Mouse (Mus musculus): Measurements from ENCODE around the gene Rab3d.

Gene Rab3d

DNA sequence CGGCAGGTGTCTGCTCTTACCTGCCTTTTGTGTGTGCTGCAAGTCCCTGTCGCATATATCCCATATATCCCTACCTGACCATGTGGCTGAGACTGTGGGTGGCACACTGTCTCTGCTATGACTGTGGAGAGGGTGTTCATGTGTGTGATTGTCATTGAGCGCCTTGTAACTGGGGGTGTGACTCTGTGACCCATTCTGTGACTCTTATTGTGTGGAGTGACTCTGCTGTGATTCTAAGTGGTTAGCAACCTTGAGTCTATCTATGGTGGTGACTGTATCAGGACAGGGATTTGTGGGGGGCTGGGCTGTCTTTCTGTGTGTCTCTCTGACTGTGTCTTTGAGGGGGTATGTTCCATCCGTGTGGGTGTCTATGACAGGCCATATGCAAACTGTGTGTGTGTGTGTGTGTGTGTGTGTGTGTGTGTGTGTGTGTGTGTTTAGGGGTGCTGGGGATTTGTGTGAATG lies 19.8 kb upstream of the Rab3d start:
- DNase-seq (ENCODE audit: low read depth) = no peak

DNA sequence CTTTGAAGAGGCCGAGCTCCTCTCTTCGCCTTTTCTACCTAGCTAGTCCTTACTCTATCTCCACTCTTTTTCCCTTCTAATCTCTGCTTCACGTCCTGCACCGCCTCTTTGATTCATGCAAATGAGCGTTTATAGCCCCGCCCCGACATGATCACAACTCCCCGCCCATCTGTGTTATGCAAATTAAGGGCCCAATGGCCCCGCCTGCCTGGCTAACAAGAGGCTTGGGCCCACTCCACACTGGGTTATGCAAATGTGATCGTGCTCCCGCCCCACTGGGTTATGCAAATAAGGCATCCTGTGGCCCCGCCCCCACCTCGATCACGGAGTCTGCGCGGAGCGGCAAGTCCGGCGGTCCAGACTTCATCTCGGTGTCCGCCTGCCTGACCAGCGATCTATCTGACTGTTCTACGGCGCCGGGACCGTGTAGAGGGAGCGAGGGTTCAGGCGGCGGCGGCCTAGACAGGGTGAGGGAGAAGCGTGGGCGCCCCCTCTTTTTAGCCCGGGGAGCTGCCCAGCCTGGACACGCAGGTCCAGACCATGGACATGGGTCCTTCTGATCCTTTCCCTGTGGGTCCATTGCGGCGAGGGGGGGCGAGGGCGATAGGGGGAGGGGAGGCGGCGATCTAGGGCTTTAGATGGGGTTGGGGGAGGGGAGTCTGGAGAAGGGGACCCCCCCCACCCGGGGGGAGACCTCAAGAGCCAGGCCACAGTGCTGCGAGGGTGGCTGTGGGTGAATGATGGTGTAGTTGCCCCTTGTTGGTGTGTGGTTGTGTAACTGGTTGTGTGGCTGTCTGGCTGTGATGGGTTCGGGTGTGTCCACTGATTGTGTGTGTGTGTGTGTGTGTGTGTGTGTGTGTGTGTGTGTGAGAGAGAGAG lies 18.9 kb upstream of the Rab3d start, which contains the start of gene Plppr2:
Gene Plppr2 (plus strand): TSS at position 342 of the 879 bp plus-strand sequence.
- DNase-seq (ENCODE audit: low read depth) = peak; percentile 83

DNA sequence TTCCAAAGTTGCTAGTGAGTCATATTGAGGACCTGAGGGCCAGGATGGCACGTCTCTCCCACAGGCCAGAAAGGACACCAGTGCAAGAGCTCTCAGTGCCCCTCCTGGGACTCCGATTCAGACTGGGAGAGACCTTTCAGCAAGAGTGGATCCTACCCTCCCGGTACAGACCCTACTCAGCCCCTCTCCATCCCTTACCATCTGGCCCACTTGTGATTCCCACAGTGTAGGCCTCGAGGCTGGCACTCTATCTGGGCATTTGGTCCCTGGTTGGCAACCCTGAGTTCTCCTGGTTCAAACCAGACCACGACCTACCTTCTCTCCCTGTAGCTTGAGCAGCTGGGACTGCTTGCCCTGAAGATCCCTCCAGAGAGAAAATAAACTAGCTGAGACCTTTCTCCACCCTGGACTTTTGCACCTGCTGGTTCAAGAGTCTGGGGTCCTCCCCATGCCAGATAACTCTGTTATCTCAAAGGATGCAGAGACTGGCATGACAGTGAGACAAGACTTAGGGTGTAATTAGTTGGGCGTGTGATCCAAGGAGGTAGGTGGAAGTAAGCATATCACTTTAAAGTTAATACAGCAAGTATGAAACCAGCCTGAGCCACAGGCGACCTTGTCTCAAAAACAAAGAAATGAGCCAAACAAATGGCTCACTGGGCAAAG lies 17.6 kb upstream of the Rab3d start:
- DNase-seq (ENCODE audit: low read depth) = no peak

DNA sequence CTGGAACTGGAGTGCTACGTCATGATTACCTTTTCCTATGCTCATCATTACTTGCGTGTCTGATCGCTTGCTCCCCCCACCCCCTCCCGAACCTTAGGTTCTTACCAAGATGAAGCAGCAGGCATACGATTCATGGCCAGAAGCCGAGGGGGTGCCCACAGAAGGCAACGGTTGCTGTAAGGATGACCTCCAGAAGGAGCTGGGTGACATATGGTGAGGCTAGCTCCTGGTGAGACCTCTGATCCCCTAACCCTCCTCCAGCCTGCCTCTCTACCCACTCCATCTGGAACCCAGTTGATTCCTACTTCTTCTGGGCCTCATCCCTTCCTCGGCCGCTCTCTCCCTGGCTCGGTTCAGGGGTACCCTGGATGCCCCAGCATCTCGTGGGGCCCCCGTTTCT lies 16.0 kb upstream of the Rab3d start:
- DNase-seq (ENCODE audit: low read depth) = no peak

DNA sequence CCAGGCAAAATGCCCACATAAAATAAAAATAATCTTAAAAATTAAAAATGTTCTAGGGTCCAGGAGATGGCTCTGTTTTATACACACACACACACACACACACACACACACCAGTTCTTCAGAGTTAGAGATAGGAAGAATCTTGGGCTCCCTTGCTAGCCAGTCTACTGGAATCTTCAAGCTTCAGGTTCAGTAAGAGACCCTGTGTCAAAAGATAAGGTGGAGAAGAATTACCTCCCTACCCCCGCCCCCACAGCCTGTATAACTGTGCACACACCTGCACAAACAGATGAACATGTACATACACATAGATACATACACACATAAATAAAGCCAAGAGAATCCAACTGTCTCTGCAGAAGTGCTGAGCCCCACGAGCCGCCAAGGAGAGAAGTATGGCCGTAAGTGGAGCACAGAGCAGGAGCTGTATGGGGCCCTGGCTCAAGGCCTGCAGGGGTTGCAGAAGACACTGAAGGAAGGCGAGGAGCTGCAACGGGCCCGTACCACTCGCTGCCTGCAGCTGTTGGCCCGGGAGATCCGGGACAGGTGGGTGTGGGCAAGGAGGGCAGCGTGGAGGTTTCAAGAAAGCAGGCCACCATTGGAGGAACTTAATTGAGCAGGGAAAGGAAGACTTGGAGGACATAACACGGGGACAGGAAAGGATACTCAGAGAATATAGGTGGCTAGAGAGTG lies 14.6 kb upstream of the Rab3d start:
- no peak for DNase-seq (ENCODE audit: low read depth)

DNA sequence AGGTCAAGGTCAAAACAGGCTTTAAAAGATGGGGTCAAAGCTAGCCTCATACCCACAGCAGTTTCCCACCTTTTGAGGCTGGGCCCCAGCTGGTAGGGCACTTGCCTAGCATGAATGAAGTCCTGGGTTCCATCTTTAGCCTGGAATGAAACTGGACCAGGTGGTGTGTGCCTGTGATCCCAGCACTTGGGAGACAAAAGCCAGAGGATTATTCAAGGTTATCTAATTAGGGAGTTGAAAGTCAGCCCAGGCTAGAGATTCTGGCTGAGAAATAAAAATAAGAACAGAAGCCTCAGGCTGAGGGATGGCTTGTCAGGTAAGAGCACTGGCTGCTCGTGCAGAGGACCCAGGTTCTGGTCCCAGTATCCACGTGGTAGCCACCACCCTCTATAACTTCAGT lies 14.0 kb upstream of the Rab3d start:
- DNase-seq (ENCODE audit: low read depth) = no peak

DNA sequence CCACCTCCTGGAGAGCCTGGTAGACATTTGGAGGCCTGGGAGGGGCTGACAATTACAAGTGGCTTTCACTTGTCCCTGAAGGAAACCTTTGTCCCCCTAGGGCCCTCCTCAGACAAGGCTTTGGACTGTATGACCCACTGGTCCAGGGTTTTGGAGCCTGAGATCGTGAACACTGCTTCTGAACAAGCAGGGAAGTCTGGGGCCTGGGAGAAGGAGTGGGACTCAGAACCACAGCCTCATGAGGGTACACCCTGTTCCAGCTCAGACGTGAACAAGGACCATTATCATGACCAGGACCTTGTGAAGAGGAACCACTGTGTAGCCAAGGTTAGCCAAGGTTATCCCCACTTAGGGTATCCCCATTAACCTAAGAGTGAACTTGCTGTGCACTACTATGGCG lies 11.2 kb upstream of the Rab3d start:
- DNase-seq (ENCODE audit: low read depth) = no peak

DNA sequence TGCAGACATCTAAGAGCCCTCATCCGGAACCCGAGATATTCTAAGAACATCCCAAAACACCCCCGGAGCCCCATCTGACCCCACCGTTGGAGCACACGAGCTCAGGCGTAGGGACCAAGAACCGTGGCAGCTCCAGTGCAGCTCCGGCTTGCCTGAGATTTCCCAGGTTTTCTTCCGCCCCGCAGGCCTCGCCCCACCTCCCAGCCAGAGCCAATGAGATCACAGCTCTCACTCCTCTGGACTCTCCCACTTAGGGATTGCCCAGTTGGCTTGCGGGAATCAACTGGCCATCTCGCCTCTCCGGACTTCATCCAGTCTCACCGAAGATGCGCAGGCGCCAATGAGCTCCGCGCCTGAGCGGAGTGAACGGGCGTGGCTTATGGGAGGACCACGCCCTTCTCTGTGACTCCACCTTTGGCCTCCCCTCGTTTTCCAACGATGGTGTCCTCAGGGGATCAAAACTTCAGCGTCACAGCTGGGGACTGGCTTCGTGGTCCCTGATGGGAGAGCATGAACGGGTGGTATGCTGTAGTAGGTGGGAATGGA lies 9.3 kb upstream of the Rab3d start, which contains the start of the genes Ccdc159 and Tmem205:
Gene Ccdc159 (plus strand): TSS at position 264 of the 546 bp plus-strand sequence.
Gene Tmem205 (minus strand): TSS at position 349 of the 546 bp plus-strand sequence.
- no peak for DNase-seq (ENCODE audit: low read depth)

DNA sequence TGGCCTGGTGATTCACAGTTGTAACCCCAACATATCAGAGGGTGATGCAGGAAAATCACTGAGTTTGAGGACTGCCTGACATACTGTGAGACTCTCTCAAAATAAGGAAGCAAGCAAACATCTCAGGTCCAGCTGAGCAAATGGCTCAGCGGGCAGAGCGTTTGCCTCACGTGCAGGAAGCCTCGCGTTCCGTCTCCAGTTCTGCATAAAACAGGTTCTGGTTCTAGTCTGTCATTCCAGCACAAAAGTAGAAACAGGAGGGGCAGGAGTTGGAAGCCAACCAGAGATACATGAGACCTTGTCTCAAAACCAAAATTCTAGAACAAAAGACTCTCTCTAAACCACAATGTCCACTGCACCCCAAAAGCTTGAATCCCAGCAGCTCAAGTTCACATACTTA lies 8.8 kb upstream of the Rab3d start:
- no peak for DNase-seq (ENCODE audit: low read depth)

DNA sequence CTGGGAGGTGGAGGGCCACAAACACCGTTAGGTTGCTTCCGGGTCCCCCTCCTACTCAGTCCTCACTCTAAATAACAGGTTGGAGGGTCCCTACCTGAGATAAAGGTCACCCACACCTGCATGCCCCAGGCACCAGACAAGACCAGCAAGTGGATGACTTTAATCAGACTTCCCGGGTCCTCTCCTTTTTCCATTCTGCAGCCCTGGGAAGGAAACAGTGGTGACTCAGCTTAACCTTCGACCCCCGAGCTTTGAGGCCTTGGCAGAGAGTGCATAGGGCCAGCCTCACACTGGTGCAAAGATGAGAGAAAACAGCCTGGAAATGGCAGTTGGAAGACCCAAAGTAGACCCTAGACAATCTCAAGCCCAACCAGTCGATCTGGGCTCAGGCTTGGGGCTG lies 8.2 kb upstream of the Rab3d start:
- DNase-seq (ENCODE audit: low read depth) = no peak

DNA sequence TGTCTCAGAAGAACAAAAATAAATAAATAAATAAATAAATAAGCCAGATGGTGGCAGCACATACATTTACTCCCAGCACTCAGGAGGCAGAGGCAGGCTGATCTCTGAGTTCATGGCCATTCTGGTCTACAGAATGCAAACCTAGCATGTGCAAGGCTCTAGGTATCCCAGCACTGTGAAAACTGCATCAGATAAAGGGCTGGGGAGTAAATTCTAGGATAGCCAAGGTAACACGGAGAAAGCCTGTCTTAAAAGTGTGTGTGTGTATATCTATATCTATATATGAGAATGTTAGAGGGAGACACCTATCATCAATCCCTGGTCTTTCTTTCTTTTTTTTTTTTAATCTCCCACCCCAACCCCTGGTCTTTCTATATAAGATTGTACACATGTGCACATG lies 7.5 kb upstream of the Rab3d start:
- no peak for DNase-seq (ENCODE audit: low read depth)

DNA sequence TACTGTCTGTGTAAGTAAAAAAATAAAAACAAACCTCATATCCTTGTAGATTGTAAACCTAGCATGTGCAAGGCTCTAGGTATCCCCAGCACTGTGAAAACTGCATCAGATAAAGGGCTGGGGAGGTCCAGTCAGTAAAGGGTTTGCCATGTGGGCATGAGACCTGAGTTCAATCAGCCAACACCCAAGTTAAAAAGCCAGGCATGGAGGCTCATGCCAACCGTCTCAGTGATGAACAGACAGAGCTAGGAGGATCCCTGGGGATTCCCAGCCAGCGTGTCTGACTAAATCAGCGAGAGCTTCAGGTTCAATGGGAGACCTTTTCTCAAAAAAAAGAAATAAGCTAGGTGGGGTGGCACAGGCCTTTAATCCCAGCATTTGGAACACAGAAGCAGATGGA lies 7.0 kb upstream of the Rab3d start:
- DNase-seq (ENCODE audit: low read depth) = no peak

DNA sequence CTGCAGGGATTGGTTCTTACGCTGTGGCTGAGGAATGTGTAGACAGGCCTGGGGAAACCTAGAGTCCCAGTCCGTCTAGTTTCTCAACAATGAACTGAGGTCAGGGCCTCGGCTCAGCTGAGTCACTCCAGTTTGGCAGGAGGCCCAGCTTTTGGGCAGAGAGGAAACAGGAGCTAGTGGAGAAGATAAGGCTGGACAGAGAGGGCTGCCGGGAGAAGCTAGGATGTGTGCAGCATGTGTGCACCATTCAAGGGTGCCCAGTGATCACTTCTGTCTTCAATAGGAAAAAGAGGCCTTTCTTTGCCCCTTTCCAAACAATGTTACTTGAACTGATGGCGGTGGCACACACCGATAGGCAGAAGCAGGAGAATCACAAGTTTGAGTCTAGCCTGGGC lies 6.1 kb upstream of the Rab3d start:
- no peak for DNase-seq (ENCODE audit: low read depth)

DNA sequence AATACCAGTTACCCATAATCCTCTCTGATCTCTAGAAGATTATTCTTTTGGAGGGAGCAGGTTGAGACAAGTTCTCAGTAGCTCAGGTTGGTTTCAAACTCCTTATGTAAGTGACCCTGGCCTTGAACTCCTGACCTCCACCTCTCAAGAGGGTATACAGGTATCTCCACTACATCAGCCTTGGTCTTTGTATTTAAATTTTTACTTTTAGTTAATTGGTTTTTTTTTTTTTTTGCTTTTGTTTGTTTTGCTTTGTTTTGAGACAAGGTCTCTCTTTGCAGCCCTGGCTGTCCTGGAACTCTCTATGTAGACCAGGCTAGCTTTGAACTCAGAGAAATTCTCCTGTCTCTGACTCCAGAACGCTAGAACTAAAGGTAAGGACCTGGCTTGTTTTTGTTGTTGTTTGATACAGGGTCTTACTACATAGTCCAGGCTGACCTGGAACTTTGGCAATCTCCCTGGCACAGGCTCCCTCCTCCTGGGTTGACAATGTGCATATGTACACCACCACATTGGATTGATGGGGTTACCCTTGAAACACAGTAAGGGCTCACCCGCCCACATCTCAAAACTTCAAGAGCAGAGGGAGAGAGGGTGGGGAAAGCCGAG lies 5.6 kb upstream of the Rab3d start:
- no peak for DNase-seq (ENCODE audit: low read depth)

DNA sequence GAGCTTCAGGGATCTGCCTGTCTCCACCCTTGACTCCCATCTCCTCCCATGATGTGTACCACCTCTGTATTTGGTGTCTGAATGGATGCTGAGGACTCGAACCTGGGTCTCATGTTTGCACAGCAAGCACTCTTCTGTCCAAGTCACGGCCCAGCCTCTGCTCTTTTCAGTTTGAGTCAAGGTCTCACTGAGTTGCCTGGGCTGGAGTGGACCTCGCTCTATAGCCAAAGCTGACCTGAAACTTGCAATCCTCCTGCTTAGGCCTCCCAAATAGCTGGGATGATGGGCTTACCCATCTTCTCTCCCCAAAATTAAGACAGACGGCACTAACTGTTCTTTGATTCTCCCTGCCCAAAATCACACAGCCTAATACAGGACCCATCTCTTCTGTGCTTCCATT lies 5.0 kb upstream of the Rab3d start:
- no peak for DNase-seq (ENCODE audit: low read depth)

DNA sequence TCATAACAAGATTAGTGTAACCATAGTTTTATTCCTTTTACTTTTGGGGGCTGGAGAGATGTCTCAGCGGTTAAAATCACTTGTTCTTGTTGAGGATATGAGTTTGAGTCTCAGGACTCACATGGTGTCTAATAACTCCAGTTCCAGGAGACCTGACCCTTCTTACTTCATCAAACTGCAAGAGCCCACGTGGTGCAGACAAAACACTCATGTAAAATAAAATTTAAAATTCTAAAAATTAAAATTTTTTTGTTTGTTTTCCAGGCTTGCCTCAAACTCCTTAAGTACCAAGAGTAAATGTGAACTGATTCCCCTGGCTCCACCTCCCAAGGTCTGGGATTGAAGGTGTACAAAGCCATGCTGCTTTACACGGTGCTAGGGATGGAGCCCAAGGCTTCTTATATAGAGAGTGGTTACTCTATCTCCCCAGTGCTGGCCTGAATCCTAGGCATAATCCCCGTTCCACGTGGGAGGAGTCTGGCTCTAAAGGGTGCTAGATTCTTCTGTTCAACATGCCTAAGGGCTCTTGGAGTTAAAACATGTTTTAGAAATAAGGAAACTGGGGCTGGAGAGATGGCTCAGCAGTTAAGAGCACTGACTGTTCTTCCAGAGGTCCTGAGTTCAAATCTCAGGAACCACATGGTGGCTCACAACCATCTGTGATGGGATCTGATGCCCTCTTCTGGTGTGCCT lies 846 bp upstream of the Rab3d start:
- DNase-seq (ENCODE audit: low read depth) = no peak

DNA sequence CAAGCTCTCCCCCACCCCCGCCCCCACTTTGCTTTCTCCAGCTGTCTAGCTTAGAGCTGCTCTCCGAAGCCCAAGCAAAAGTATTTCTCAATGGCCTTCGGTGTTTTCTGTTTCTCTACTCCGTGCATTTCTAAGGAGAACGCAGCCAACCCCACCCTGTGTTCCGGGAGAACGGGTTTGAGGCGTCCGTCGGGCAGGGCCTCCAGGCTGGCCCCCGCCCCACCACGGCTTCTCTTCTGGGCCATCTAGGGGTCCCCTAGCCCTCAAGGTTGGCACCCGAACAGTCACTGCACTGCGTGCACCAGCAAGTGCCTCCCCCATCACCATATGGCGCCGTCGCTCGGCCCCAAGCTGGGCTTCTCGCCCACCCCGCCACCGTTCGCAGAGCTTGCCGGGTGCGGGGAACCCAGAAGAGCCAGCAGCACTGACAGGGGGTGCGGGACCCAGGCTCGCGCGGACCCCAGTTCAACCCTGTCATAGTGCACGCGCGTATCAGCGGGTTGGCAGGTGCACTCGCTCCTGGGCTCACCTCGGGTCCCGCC lies 428 bp downstream of the Rab3d start:
- DNase-seq (ENCODE audit: low read depth) = no peak

DNA sequence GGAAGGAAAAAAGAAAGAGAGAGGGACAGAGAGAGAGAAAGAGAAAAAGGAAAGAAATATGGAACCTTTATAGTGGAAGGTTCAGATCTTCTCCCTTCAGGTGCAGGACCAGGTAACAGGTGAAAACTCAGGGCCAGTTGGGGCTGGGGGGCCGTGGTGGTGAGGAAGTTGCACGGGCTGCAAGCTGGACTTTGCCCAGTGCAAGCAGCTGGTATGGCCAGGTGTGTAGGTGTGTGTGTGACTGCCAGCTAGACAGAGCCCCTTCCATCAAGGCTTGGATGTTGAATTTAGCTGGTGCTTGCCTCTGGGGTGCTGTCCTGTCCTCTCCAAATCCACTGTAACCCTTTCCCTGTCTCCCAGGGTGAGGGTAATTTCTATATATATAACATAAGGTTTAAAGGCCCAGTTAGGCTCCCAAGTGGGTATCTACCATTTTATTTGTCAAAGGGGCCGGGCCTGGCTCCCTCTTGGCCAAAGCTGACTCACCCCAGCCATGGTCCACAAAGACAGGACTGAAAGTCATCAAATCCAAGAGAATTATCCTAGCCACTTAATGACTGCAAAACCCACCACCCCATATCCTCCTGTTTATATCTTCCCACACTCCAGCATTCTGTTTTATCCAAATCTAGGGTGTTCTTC lies 1.0 kb downstream of the Rab3d start:
- no peak for DNase-seq (ENCODE audit: low read depth)

DNA sequence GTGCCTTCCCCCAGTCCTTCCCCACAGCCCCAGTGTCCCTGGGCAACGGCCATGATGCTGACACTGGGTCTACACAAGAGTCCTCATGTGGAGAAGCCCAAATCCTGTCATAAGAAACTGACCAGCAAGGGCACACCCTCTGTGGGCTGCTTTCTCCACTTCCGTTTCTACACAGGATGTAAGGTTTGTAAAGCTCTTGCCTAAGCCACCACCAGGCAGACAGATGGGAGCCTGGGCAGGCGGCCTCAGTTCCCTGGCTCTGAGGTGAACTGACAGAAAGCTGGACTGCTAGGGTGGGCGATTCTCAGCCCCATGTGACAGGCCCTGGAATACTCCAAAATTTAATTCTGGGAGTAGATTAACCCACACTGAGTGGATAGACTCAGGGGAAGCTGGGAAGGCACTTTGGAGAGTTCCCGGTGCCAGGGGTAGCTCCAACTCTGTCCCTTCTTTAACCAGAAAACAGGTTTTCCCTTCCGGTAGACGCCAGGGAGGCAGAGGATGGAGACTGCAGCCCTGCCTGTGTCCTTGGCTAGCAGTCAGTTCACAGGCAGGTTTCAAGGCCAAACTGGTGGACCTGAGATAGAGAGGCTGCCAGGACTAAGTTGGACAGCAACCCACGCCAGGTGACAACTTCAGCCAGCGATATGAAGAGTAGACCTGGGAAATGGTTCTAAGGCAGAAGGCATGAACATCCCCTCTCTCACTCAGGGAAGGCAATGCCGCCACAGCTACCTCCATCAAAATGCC lies 8.3 kb downstream of the Rab3d start:
- peak; percentile 33 for DNase-seq (ENCODE audit: low read depth)

DNA sequence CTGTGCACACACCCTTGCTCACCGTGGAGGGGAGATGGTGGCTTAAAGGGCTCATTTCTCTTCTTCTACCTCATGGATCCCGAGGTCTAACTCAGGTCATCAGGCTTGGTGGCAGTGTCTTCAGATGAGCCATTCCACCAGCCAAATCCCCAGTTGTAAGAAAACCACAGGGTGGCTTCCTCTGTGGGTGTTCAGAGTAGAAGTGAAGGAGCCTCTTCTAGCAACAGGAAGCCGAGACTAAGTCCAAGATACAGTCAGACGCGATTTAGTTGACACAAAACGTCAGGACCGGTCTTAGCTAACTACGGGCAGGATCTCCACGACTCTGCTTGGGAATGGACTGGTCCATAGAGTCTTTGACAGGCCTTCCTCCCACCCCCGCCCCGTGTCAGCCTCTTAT lies 9.8 kb downstream of the Rab3d start:
- DNase-seq (ENCODE audit: low read depth) = peak; percentile 54

All from naive thymus-derived CD4-positive, alpha-beta T cell, adult 2 months (primary cell).